Mouse (Mus musculus) skeletal muscle tissue, adult 2 months (tissue): ENCODE measurements around the gene Slc48a1.
A peak's percentile ranks its signal among the peaks of the same experiment; 100 is the strongest.

Experiments
- DNase-seq: peaks from one replicate; pipeline ENCODE4 v3.0.0-alpha.2; 2012; ENCODE audit warnings: low read depth, low spot score

Slc48a1 gene

DNA sequence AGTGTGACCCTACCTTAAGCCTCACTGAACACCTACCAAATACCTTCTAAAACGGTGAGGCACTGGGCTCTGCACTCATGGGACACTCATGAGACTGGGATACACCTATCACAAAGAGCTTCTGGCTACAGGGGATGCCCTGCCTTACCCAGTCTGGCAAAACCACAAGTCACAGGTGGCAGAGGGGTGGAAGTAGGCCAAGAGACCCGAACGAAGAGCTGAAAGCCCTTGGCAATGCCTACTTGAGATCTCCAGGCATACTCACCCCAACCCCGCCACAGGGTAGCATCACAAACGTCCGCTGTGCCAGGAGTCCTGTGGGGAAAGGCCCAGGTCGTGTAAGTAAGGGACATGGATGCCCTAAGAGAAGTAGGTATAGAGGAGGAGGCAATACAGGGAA, 23.5 kb downstream of the Slc48a1 start:
- DNase-seq: no peak

DNA sequence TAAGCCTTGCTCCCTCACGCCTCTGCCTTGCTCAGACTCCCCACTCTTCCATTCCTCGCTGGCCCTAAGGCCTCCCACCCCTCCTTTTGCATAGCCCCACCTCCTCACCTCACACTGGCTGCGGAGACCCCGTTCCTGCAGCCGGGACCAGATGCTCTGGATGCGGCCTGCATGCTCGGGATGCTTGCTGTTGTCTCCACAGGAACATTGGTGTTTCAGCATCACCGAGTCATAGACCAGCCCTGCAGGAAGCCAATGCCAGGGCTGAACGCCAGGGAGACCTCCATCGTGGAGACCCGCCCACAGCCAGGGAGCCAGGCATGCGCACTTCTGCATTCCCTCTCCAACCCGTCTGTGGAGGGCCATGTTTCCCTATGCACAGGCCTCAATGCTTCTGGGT, 24.3 kb downstream of the Slc48a1 start:
- DNase-seq: no peak

GRCm38 (mm10) chr15:97807867-97808266, 29.5 kb downstream of the Slc48a1 start:
- no peak for DNase-seq

DNA sequence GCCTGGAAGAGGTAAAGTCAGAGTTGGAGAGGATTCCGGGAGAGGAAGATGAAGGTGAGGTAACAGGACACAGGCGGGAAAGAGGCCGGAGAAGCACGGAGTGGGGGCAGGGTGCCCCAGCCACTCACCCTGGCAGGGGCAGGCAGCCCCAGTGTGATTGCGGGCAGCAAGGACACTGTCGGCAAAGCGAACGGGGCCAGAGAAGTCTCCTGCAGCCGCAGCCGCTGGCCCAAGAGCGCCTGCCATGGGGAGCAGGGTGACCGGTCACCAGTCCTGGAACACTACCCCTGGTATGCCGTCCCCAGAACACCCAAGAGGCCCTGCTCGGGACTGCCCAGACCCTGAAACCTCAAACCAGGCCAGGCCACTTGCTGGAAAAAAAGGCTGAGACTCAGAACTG, 30.2 kb downstream of the Slc48a1 start:
- no peak for DNase-seq

DNA sequence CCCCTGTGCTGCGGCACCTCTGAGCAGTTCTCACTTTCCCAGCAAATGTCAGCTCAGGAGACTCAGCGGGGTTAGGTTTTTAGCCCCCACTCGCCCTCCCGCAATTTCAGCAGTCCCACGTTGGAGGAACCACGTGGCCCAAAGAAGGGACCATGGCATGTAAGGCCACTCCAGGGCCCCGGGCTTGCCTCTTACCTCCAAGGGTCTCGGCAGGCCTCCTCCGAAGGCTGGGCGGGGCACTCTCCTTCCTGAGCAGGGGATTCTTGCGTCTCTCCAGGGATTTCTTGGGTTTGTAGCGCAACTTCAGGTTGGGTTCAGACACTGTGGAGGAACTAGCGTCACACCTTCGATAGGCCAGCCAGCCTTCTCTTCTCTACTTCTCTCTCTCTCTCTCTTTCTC, 30.9 kb downstream of the Slc48a1 start:
- no peak for DNase-seq

DNA sequence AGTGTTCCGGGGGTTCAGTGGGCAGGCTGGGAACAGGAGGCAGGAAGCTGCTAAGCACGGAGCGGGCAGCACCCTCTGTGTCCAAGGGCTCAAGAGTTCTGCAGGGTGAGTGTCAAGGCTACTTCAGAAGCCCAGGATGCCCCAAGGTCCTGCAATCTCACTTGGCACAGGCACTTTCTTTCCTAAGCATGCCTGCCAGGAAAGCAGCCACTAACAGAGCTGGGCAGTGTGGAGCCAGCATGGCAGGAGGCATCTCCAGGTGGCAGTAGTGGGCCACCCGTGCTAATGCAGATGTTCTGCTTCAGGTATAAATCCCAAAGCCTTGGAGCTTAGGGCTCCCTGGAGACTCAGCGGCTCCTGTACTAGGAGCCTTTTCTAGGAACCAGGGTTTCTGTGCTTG, 31.6 kb downstream of the Slc48a1 start:
- DNase-seq: no peak

DNA sequence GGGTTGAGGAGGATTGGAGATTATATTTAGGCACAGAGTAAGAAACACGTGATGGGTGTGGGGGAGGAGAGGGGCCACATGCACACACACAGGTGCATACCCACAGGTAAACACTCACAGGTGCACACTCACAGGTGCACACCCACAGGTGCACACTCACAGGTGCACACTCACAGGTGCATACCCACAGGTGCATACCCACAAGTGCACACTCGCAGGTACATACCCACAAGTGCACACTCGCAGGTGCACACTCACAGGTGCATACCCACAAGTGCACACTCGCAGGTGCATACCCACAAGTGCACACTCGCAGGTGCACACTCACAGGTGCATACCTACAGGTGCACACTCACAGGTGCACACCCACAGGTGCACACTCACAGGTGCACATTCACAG, 32.1 kb downstream of the Slc48a1 start:
- DNase-seq: no peak

DNA sequence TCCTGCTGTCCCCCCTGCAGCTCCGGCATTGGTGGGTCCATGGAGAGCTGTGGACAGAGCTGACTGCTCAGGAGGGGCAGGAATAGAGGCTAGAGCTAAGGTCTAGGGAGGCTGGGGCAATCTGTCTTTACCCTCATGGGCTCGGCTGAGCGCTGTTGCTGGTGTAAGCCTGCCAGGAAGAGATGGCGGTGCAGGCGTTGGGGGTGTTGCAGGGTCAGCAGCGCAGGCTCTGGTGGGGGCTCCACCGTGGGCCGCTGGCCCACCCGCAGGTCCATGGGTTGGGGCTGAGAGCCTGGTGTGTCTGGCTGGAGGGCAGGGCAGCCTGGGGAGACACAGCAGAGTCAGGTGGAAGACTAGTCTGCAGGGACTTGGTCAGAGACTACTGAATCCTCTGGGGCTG, 33.0 kb downstream of the Slc48a1 start:
- no peak for DNase-seq

DNA sequence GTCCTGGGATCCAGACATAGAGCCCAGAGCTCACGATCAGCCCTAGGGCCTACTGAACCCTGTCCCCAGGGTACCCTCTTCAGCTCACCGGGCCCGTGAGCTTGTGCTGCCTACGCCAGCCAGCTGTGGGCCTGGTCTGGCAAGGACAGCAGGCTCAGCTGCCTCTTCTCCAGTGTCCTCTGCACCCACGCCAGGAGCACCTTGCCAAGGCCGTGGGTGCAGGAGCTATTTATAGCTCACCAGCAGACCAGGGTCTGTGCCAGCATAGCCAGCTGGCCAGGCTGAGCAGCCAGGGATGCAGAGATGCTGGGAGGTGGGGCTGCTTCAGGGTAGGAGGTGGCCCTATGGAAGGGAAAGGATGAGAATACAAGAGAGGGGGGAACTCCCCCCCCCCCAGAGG, 33.8 kb downstream of the Slc48a1 start:
- DNase-seq: peak; percentile 97

DNA sequence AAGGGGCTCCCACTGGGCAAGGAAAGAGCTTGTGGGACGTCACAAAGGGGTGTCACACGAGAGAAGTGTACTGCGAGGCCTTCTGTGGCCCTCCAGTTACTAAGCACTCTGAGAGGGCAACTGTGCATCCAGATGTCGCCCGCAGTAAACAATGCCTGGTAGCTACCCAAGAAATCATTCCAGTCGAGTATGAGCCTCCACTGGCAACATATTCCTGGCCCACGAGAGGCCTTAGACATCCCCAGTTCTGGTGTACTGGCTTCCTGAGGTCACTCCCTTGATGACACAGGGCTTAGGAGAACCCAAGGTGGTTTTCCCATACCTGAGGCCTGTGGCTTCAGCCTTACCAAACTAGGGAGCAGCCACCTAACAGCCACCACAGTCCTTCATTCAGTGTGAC, 34.6 kb downstream of the Slc48a1 start:
- no peak for DNase-seq

GRCm38 (mm10) chr15:97813452-97814204, 35.3 kb downstream of the Slc48a1 start:
- DNase-seq: no peak

DNA sequence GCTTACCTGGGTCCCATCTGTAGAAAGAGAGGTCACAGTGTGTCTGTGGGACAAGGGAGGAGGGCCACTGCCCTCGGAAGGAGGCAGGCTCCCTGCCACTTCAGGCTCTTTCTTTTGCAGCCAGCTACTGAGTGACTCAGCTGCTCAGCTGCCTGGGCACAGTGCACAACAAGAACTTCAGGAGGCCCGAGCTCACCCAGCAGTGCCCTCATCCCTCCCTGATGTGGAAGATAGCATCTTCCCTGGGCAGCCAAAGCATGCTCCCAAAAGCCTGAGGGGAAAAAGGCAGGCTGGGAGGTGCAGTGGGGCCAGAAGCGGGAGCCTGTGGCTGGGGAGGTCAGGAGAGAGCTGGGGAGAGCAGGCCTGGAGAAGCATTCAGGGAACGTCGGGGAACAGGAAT, 36.4 kb downstream of the Slc48a1 start:
- no peak for DNase-seq

DNA sequence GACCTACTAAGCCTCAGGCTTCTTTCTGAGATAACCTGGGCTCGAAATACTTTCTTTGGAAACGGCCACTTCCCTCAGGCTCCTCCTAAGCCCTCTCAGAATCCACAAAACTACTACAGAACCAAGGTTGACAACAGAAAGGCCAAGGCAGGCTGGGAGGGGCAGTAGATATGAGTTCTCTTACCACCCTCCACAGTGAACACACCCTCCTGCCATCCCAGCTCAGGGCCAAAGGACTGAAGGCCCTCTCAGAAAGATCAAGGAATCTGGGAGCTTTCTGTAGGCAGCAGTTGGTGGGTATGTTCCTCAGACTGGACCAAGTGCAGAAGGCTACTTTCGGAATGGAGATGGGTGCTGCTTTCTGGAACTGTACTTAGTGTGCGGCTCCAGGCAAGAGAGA, 36.9 kb downstream of the Slc48a1 start:
- DNase-seq: no peak

DNA sequence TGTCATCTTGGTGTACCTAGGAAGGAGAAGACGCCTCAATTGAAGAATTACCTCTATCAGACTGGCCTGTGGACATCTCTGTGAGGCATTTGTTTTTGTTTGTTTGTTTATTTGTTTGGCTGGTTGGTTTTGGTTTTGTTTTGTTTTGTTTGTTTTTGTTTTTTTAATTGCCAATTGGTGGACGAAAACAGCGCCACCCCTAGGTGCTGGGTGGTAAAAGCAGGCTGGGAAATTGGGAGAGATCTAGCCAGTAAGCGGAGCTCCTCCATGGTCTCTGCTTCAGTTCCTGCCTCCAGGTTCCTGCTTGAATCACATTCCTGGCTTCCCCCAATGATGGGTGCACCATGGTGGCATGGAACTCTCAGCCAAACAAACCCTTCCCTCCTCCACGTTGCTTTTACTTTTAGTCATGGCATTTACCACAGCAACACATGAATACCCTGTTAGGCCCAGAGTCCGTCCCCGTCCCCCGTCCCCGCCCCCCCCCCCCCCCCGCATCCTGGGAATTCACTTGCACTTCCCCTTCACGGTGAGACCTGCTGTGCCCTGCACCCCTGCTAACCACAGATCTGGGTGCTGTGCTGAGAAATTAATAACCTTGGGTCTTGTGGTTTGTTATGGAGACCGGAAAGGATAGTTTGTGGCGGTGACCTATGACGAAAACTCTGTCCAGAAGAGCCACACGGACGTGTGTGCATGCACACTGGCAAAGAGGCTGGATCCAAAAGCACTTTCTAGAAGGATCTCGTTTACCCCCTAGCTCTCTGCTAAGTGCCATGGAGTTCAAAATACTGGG, 38.1 kb downstream of the Slc48a1 start:
- DNase-seq: no peak

GRCm38 (mm10) chr15:97819937-97820336, 41.6 kb downstream of the Slc48a1 start:
- no peak for DNase-seq

DNA sequence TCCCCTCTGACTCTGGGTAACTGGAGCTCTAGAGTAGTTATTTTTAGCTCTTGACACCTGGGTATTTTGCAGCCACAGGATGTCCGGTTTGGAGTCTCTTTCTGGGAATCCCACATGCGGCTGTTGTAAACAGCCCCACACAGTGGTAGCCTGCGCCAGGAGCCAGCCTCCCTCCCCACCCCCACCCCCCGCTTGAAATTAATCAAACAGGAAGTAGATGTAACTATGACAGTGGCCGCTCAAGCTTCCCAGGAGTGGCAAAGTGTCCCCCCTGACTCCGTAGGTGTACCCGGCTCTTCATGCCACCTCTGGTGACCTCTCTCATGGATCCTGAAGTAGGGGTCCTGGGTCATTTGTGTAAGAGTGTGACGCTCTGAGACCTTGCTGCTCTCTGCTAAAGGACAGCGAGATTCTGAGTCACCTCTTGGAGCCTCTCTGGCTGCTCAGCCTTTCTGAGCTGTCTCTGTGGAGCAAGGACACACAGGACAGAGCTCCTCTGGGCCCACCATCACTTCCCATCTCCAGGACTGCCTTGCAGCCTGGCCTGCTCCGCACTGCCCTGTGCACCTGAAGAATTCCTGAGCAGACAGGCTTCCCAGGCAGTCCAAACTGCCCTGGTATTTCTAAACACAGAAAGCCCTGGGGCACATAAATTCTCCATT, 43.1 kb downstream of the Slc48a1 start:
- peak; percentile 67 for DNase-seq

GRCm38 (mm10) chr15:97821983-97822363, 43.7 kb downstream of the Slc48a1 start:
- no peak for DNase-seq

DNA sequence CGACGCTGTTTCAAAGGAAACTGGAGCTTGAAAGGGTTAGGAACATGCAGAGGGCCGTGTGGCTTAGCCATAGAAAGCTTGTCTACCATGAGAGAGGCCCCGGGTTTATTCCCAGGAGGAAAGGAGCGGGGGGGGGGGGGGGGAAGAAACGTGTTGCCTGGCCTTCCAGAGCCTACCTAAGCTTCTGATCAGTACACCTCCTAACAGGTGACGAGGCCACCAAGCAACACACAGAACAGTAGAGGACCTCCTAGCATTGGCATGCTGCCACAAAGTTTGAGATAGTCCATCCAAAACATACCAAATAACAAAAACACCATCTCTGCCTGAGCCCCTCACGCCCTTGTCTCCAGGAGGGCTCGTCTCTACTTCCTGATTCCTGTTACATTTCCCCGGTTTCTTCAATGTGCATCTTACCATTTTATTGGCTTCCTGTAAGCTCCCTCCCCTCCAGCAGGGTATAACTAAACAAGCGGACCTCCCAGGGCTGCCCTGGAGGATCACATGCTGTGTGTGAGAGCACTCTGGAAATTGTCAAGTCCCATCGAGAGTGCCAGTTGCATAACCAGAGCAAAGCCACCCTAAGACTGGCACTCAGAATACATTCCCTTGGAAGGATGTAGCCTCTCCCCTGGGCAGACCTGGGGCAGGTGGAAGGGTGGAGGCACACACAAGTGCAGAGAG, 44.4 kb downstream of the Slc48a1 start:
- DNase-seq: no peak

GRCm38 (mm10) chr15:97823479-97823878, 45.2 kb downstream of the Slc48a1 start:
- no peak for DNase-seq

GRCm38 (mm10) chr15:97824042-97824441, 45.7 kb downstream of the Slc48a1 start:
- DNase-seq: peak; percentile 83

GRCm38 (mm10) chr15:97825071-97825940, 47.0 kb downstream of the Slc48a1 start:
- DNase-seq: peak; percentile 91
